Mouse (Mus musculus): ENCODE results near the gene Dnajb12. TPM values are rescaled to one million over a fixed set of nuclear protein-coding genes. Genes with fewer than 3 reads are reported as not detected.
A peak's percentile ranks its signal among the peaks of the same experiment; 100 is the strongest.

The Dnajb12 gene
- polyA plus RNA-seq, 1 experiment from 2014 or later: 17.6 TPM

DNA sequence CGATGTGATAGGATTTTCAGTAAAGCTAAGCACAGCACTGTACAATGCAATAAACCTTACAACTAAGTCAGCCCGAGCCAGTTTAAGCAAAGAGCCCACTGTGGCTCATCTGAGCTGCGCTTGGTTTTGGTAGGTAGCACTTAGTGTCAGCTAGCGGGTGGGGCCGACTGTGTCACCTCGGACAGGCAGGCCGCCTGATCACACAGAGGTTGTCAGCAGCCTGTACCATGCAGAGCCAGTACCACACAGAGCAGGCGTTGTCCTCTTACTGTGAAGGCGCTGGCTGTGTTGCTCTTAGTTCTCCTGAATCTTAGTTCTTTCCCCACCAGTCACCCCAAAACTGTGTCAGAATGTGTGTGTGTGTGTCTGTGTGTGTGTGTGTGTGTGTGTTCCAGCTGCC, 30.4 kb upstream of the Dnajb12 start:
- Histone ChIP-seq H3K36me3 (0 out of 2 replicates have a peak, but pooled peaks cover 2% of the 10 kb centered on the region), H3K27me3 (no peaks in the 10 kb centered on the region), H3K9me3 (no peaks in the 10 kb centered on the region), H3K4me1 (replicated peaks) (peaks cover 33% of the 10 kb centered on the region), H3K4me2 (no peak overlapping the region), H3K4me3 (replicated peaks) (no peak overlapping the region), H3K9ac (replicated peaks) (no peak overlapping the region), H3K27ac (peak overlapping the region; percentile 23; the same call in 1 of the 2 replicates)
- WGBS: 57% methylated on average over 9 of the region's 9 CpGs
- peak; percentile 52; the same call in 1 of the 2 replicates for ATAC-seq (ENCODE audit: insufficient number of reproducible peaks, insufficient read depth, low FRiP score, low TSS enrichment, low read depth)

- H3K4me2 ChIP-seq: no peak overlapping the region
- WGBS: 81% methylated on average over 7 of the region's 7 CpGs
- H3K4me3 ChIP-seq (replicated peaks): no peak overlapping the region
- H3K4me1 ChIP-seq (replicated peaks): peaks cover 29% of the 10 kb centered on the region
- H3K36me3 ChIP-seq: 0 out of 2 replicates have a peak, but pooled peaks cover 2% of the 10 kb centered on the region
- no peak for ATAC-seq (ENCODE audit: insufficient number of reproducible peaks, insufficient read depth, low FRiP score, low TSS enrichment, low read depth)
- no peaks in the 10 kb centered on the region for H3K9me3 ChIP-seq
- peak overlapping the region; percentile 23; the same call in 1 of the 2 replicates for H3K27ac ChIP-seq
- H3K27me3 ChIP-seq: no peaks in the 10 kb centered on the region
- no peak overlapping the region for H3K9ac ChIP-seq (replicated peaks)
Measured at GRCm38 (mm10) chr10:59849371-59849770, 30.0 kb upstream of the Dnajb12 start.

DNA sequence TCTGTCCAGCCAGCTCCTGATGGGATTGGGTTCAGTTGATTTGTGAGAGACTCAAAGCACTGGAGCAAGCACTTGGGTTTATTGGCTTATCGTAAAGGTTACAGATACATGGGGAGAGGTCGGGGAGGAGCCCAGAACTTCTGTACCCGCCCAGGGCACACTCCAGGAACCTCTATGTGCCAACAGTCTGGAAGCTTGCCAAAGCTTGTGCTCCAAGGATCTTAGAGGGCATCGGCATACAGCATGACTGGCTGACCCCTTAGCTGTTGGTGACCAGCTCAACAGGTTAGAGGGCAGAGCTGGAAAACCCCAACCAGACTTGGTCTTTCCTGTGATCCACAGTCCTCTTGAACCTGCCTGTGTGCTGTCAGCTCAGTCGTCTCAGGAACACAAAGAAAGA, 22.2 kb upstream of the Dnajb12 start:
- Histone ChIP-seq H3K27ac (no peak overlapping the region), H3K27me3 (no peaks in the 10 kb centered on the region), H3K9me3 (no peaks in the 10 kb centered on the region), H3K9ac (replicated peaks) (no peak overlapping the region), H3K4me2 (no peak overlapping the region), H3K36me3 (no peaks in the 10 kb centered on the region; the same call in 1 of the 2 replicates), H3K4me3 (replicated peaks) (no peak overlapping the region), H3K4me1 (replicated peaks) (0 out of 2 replicates have a peak, but pooled peaks cover 8% of the 10 kb centered on the region)
- 71% methylated on average over 5 of the region's 5 CpGs for WGBS
- ATAC-seq (ENCODE audit: insufficient number of reproducible peaks, insufficient read depth, low FRiP score, low TSS enrichment, low read depth): no peak

GRCm38 (mm10) chr10:59860684-59861083, 18.7 kb upstream of the Dnajb12 start:
- Histone ChIP-seq H3K9me3 (no peaks in the 10 kb centered on the region), H3K4me2 (no peak overlapping the region), H3K36me3 (peaks cover 19% of the 10 kb centered on the region), H3K4me1 (replicated peaks) (peaks cover 18% of the 10 kb centered on the region; the same call in 1 of the 2 replicates), H3K27me3 (no peaks in the 10 kb centered on the region), H3K4me3 (replicated peaks) (no peak overlapping the region), H3K27ac (no peak overlapping the region), H3K9ac (replicated peaks) (no peak overlapping the region)
- WGBS: 74% methylated on average over 9 of the region's 9 CpGs
- ATAC-seq (ENCODE audit: insufficient number of reproducible peaks, insufficient read depth, low FRiP score, low TSS enrichment, low read depth): no peak

DNA sequence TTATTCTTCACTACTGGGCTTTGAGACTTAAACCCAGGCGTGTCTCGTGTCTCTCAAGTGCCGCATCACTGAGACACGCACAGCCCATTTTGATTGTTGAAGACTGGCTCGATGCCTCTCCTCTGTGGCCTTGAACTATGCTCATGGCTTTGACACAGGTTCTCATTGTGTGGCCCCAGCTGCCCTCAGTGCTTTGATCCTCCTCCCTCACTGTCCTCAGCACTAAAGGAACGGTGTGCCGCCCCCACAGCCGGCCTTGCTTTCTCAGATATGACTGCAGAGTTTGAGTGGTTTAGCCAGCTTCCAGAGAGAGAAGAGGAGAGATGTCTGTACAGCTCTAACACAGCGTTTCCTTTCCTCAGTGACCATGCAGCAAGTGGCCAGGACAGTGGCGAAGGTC, 18.2 kb upstream of the Dnajb12 start:
- ATAC-seq (ENCODE audit: insufficient number of reproducible peaks, insufficient read depth, low FRiP score, low TSS enrichment, low read depth): no peak
- Histone ChIP-seq H3K4me3 (replicated peaks) (no peak overlapping the region), H3K36me3 (peaks cover 19% of the 10 kb centered on the region), H3K4me2 (no peak overlapping the region), H3K9ac (replicated peaks) (no peak overlapping the region), H3K4me1 (replicated peaks) (peaks cover 18% of the 10 kb centered on the region; the same call in 1 of the 2 replicates), H3K27ac (no peak overlapping the region), H3K27me3 (no peaks in the 10 kb centered on the region), H3K9me3 (no peaks in the 10 kb centered on the region)
- 86% methylated on average over 10 of the region's 10 CpGs for WGBS

DNA sequence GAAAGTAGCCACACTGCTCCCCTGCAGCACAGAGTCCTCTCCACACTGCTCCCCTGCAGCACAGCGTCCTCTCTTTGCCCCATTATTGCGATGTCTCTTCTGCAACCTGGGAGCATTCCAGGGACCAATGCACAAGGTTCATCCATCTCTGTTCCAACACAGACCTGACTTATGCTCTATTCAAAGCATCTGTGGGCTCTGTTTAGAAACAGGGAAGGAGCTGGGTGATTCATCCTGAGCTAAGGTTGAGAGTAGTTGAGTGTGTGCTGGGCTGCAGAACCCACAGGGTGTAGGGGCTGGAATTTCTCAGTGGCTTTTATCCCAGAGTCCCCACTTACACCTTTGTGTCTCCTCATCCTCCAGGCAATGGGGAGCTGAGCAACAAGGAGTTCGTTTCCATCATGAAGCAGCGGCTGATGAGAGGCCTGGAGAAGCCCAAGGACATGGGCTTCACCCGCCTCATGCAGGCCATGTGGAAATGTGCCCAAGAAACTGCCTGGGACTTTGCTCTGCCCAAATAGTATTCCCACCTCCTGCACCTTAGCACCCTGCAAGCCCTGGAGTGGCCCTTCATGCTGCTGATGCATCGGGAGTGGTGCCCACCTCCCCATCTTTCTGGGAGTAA, 16.4 kb upstream of the Dnajb12 start:
- WGBS: 86% methylated on average over 6 of the region's 6 CpGs
- H3K9ac ChIP-seq (replicated peaks): no peak overlapping the region

GRCm38 (mm10) chr10:59863620-59864019, 15.7 kb upstream of the Dnajb12 start:
- no peak for ATAC-seq (ENCODE audit: insufficient number of reproducible peaks, insufficient read depth, low FRiP score, low TSS enrichment, low read depth)
- 27% methylated on average over 4 of the region's 4 CpGs for WGBS
- no peak overlapping the region for H3K27ac ChIP-seq

More for the DNA sequence above, 16.4 kb upstream of the Dnajb12 start:
- Histone ChIP-seq H3K9me3 (no peaks in the 10 kb centered on the region), H3K4me1 (replicated peaks) (peaks cover 18% of the 10 kb centered on the region; the same call in 1 of the 2 replicates), H3K4me2 (no peak overlapping the region), H3K36me3 (peaks cover 19% of the 10 kb centered on the region), H3K4me3 (replicated peaks) (no peak overlapping the region), H3K27ac (no peak overlapping the region), H3K27me3 (no peaks in the 10 kb centered on the region)
- no peak for ATAC-seq (ENCODE audit: insufficient number of reproducible peaks, insufficient read depth, low FRiP score, low TSS enrichment, low read depth)

GRCm38 (mm10) chr10:59864232-59864875, 15.0 kb upstream of the Dnajb12 start:
- Histone ChIP-seq H3K27me3 (no peaks in the 10 kb centered on the region), H3K9ac (replicated peaks) (no peak overlapping the region), H3K4me3 (replicated peaks) (no peak overlapping the region), H3K36me3 (peaks cover 19% of the 10 kb centered on the region), H3K4me1 (replicated peaks) (peaks cover 12% of the 10 kb centered on the region; the same call in 1 of the 2 replicates), H3K4me2 (no peak overlapping the region), H3K27ac (no peak overlapping the region), H3K9me3 (no peaks in the 10 kb centered on the region)
- no peak for ATAC-seq (ENCODE audit: insufficient number of reproducible peaks, insufficient read depth, low FRiP score, low TSS enrichment, low read depth)
- WGBS: 85% methylated on average over 19 of the region's 19 CpGs

More at GRCm38 (mm10) chr10:59863620-59864019, 15.7 kb upstream of the Dnajb12 start:
- Histone ChIP-seq H3K4me3 (replicated peaks) (no peak overlapping the region), H3K9me3 (no peaks in the 10 kb centered on the region), H3K27me3 (no peaks in the 10 kb centered on the region), H3K4me2 (no peak overlapping the region), H3K4me1 (replicated peaks) (peaks cover 18% of the 10 kb centered on the region; the same call in 1 of the 2 replicates), H3K36me3 (peaks cover 19% of the 10 kb centered on the region), H3K9ac (replicated peaks) (peak overlapping the region; percentile 32; the same call in 1 of the 2 replicates)

- Histone ChIP-seq H3K4me3 (replicated peaks) (no peak overlapping the region), H3K36me3 (peaks cover 19% of the 10 kb centered on the region), H3K27ac (no peak overlapping the region), H3K27me3 (no peaks in the 10 kb centered on the region), H3K9ac (replicated peaks) (no peak overlapping the region), H3K4me1 (replicated peaks) (peaks cover 10% of the 10 kb centered on the region; the same call in 1 of the 2 replicates), H3K9me3 (no peaks in the 10 kb centered on the region), H3K4me2 (no peak overlapping the region)
- 32% methylated on average over 13 of the region's 13 CpGs for WGBS
- ATAC-seq (ENCODE audit: insufficient number of reproducible peaks, insufficient read depth, low FRiP score, low TSS enrichment, low read depth): peak; percentile 81
Measured at GRCm38 (mm10) chr10:59864884-59865726, 14.3 kb upstream of the Dnajb12 start.

GRCm38 (mm10) chr10:59868266-59868665, 11.1 kb upstream of the Dnajb12 start:
- no peak overlapping the region for H3K27ac ChIP-seq
- H3K4me2 ChIP-seq: no peak overlapping the region
- no peak overlapping the region for H3K9ac ChIP-seq (replicated peaks)
- no peak overlapping the region for H3K4me3 ChIP-seq (replicated peaks)
- no peaks in the 10 kb centered on the region for H3K27me3 ChIP-seq
- H3K36me3 ChIP-seq: peaks cover 11% of the 10 kb centered on the region
- 66% methylated on average over 11 of the region's 11 CpGs for WGBS
- ATAC-seq (ENCODE audit: insufficient number of reproducible peaks, insufficient read depth, low FRiP score, low TSS enrichment, low read depth): no peak
- H3K9me3 ChIP-seq: no peaks in the 10 kb centered on the region
- peaks cover 9% of the 10 kb centered on the region; the same call in 1 of the 2 replicates for H3K4me1 ChIP-seq (replicated peaks)

GRCm38 (mm10) chr10:59870038-59870437, 9.3 kb upstream of the Dnajb12 start:
- Histone ChIP-seq H3K9ac (replicated peaks) (no peak overlapping the region), H3K4me1 (replicated peaks) (no peaks in the 10 kb centered on the region), H3K27ac (no peak overlapping the region), H3K4me3 (replicated peaks) (no peak overlapping the region), H3K36me3 (no peaks in the 10 kb centered on the region; the same call in 1 of the 2 replicates), H3K27me3 (no peaks in the 10 kb centered on the region), H3K9me3 (no peaks in the 10 kb centered on the region), H3K4me2 (no peak overlapping the region)
- 89% methylated on average over 6 of the region's 6 CpGs for WGBS
- no peak for ATAC-seq (ENCODE audit: insufficient number of reproducible peaks, insufficient read depth, low FRiP score, low TSS enrichment, low read depth)

All from limb, embryonic 12.5 days (tissue).